Mouse (Mus musculus) brain, adult 10 weeks (tissue): ENCODE data around the gene Oxsr1. TPM values are rescaled to one million over a fixed set of nuclear protein-coding genes. Genes with fewer than 3 reads are reported as not detected.

Source experiments
- polyA plus RNA-seq: library from polyadenylated mRNA; stranded (reverse); fragments of 350-450 nt; fragmentation: Illumina TruSeq; extraction: RNeasy Lipid Tissue Mini Kit (QIAGEN cat#74804); gene quantifications from one replicate; pipeline ENCODE4 v1.2.3, GENCODE M21; 2015; ENCODE audit warnings: low read depth, low replicate concordance

Oxsr1 gene
- polyA plus RNA-seq, result 36.2 TPM

DNA sequence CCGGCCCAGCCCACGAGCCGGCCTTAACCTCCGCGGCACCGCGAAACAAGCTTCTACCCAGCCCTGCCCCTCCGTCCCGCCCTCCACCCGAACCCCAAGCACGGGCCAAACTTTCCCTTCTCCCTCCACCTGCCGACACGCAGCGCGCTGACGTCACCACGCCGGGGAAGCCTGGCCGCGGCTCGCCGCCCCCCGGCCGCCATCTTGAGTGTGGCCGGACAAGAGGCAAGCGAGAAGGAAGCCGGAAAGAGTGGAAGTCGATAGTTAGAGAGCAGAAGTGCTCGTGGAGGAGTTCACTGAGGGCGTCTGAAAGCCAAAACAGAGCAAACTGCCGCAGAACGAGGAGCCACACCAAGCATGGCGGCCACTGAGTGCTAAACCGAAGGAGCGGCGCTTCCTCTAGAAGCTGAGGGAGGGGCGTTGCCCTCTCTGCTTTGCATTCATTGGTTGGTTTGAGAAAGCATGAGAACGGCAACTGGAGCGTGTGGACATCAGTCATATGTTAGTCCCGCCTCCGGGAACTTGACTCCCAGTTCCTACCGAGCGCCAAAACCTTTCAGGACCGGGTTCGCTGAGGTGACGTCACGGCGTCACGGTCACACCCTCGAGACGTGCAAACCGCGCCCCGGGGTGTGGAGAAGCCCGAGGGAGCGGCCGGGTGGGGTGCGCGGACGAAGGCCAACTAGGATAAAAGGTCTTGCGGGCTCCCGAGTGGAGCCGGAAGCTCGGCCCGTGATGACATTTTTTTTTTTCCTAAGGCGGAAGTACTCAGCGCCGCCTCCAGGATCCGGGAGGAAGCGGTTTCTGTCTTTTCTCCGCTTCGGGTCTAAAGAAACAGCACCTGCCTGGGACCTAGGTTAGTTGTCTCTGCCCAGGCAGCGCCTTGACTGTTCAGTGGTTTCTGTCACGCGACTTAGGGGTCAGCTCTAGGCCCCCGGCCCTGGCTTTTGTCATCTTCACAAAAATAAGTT is at the start of gene Oxsr1:
TSS of gene Oxsr1 (minus strand) at position 139 of the 971 bp plus-strand sequence.

DNA sequence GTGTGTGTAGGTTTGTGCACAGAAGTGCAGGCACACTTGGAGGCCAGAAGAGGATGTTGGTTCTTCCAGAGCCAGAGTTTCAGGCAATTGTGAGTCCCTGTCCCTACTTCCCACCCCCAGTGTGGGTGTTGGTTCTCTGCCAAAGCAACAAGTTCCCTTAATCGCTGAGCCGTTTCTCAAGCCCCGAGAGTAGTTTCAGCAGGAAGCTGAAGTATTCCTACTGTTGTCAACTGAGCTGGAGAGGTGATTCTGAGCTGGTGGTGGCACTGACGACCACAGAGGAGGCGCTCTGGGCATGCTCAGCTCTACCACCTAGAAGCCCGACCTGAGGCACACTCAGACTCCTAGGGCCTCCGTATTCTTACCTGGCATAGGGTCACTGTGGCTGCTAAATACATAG is 43.1 kb upstream of the Oxsr1 start, which contains the start of gene Slc22a14:
TSS of gene Slc22a14 (minus strand) at position 270 of the 400 bp plus-strand sequence.

DNA sequence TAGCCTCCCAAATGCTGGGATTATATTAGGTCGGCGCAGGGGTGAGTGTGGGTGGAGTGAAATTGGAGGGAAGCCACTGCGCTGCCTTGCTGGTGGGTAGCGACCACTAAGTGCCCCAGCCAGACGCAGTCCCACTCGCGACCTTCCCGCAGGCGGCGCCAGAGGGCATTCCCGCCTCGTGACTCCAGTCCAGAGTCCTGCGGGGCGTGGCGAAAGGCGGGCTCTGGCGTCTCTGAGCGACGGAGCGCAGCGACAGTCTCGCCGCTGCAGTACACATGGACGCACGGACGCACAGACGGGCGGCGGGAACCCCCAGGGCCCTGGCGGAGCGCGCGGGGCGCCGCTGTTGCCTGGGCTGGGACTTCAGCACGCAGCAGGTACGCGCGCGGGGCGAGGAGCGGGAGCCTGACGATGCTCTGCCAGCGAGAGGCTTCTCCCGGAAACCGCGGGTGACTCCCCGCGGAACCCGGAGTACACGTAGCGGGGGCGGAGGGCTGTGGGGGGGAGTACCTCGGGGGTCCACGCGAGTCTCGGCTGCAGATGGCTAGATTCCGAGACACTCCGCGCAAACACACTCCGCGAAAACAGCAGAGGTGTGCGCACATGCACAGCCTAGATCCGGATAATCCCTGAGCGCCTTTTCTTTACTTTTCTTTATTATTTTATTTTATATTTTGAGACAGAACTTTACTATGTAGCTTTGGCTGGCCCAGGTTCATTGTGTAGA is 35.3 kb upstream of the Oxsr1 start, which contains the start of gene Xylb:
TSS of gene Xylb (plus strand) at position 51 of the 727 bp plus-strand sequence.

DNA sequence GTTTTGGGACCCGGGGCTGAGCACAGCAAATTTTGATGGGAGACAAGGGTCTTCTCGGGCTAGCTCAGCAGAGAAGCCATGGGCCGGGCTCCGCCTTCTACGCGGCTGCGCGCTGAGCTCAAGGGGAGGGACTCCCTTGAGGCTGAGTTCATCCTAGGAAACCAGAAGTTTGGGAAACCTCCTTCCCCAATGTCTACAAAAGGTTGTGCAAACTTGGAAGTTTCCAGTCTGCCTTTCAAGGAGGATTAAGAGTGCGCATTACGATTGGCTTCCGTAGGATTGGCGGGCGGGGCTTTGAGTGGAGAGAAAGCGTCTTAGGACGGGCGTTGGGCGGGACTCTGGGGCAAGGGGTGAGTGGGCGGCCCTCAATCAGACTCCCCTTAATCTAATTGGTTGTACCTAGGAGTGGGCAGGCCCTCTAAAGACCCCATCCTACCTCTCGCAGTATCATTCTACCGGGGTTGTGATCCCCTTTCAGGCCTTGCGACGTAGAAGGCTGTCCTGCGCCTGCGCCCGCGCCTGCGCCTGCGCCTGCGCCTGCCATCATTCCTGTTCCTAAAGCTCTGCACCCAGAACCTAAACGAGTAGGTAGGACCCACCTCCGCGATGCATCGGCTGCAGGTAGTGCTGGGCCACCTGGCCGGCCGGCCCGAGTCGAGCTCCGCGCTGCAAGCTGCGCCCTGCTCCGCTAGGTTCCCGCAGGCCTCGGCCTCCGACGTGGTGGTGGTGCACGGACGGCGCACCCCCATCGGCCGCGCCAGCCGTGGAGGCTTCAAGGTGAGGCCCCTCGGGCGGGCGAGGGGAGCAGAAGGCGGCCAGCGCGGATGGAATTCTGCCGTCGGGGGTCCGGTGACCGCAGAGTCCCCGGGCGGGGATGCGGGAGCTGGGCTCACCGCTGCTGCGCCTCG is 18.9 kb upstream of the Oxsr1 start, which contains the start of gene Myd88:
TSS of gene Myd88 (minus strand) at position 503 of the 908 bp plus-strand sequence.

DNA sequence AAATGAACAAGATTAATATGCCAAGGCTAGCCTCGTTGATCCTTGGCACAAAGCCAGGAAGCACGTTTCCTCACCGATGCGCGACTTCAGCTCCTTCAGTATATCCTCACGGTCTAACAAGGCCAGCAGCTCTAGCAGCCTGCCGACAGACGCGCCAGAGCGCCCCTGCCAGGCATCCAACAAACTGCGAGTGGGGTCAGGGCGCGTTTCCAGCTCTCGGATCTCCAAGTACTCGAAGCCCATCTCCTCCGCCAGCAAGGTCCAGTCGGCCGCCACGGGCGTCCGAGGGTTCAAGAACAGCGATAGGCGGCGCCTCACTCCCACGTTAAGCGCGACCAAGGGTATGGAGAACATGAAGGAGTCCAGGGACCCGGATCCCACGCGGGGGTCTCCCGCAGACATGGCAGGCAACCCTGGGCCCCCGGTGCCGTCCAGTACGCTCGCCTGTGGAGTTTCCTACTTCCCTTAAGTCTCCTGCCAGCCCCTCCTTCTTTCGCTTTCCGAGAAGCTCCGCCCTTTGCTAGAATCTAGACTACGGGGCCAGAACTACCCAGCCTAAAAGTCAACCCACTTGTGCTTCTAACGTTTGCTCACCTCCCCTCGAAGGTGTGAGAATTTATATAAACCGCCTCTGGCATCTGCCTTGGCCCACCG is 17.5 kb upstream of the Oxsr1 start, which contains the start of gene Acaa1a:
TSS of gene Acaa1a (plus strand) at position 119 of the 654 bp plus-strand sequence.

DNA sequence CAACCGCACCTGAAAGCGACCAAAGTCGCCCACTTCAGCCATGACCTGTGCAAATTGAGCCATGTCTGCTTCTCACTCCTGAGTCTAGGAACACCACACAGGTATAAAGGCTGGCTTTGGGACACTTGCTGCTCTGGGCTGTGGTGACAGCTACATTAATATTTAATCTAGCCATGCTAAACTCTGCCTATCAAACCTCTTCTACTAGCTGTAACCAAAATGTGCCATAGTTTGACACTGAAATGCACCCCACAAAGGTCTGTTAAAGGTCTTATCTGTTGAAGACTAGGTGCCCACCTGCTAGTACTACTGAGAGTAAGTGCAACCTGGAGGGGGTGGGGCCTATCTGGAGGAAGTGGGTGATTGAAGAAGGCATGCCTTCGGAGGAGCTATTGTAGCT is 113.2 kb downstream of the Oxsr1 start, which contains the start of gene Slc22a13:
TSS of gene Slc22a13 (minus strand) at position 101 of the 400 bp plus-strand sequence.

Other genes with a start within 250 kb of the Oxsr1 start
- 13.0 TPM for gene Plcd1, start 228.9 kb downstream of the Oxsr1 start, polyA plus RNA-seq
- gene Dlec1, start 219.9 kb downstream of the Oxsr1 start, polyA plus RNA-seq, result 0.83 TPM
- 0.62 TPM for gene Acaa1b, start 165.3 kb downstream of the Oxsr1 start, polyA plus RNA-seq
- not detected for gene Gm47289, start 163.3 kb downstream of the Oxsr1 start, polyA plus RNA-seq
- gene Slc22a13, start 113.3 kb downstream of the Oxsr1 start, polyA plus RNA-seq, result not detected
- gene Acaa1a, start 17.2 kb upstream of the Oxsr1 start, polyA plus RNA-seq, result 82.7 TPM
- gene Myd88, start 19.0 kb upstream of the Oxsr1 start, polyA plus RNA-seq, result 5.7 TPM
- gene Xylb, start 35.0 kb upstream of the Oxsr1 start, polyA plus RNA-seq, result 4.4 TPM
- gene Slc22a14, start 43.1 kb upstream of the Oxsr1 start, polyA plus RNA-seq, result not detected
- 6.1 TPM for gene Acvr2b, start 79.7 kb upstream of the Oxsr1 start, polyA plus RNA-seq
- gene Exog, start 122.5 kb upstream of the Oxsr1 start, polyA plus RNA-seq, result 23.2 TPM